Mouse (Mus musculus) lung, adult 2 months (tissue): ENCODE measurements around the gene Sumo1.

Experiments
- CTCF ChIP-seq: fragments of 200-500 bp; IDR thresholded peaks from 2 replicates; pipeline ENCODE4 v1.5.1; 2011; ENCODE audit warnings: mild to moderate bottlenecking, low read length, control low read depth; ENCODE audit not compliant: insufficient read depth
- POLR2A ChIP-seq: fragments of 200-500 bp; IDR thresholded peaks from 2 replicates; pipeline ENCODE4 v1.6.1; 2011; ENCODE audit warnings: low read depth, mild to moderate bottlenecking, control low read depth, low read length, borderline replicate concordance; ENCODE audit errors: extremely low read depth

- TF ChIP-seq CTCF: no peak
- no peak for TF ChIP-seq POLR2A
Measured at GRCm38 (mm10) chr1:59592359-59592758, 78.3 kb downstream of the Sumo1 start.
